Mouse (Mus musculus) brain, adult 2 months (tissue): Measurements from ENCODE around the gene Gm21970.

Experiments used
- DNase-seq: peaks from one replicate; pipeline ENCODE4 v3.0.0; 2011; ENCODE audit warnings: low read depth, low spot score

Gm21970 gene

GRCm38 (mm10) chr16:91391421-91391820 is at the start of gene Gm21970:
Gm21970 (plus strand) TSS chr16:91391721.
- DNase-seq = no peak

DNA sequence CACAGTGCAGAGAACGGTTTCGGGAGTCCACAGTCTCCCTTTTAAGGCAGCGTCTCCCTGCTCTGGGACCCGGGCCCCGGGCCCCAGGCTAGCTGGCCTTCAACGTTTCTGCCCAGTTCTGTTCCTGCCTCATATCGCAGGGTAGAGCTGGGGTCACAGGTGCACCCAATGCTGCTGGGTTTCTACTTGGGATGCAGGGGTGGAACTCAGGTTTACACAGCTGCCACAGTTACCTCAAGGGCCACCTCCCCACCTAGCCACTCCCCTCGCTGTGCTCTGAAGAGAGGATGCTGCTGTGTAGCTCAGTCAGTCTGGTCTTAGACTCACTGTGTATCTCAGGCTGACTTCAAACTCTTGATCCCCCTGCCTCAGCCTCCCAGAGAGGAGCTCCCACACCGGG is 45.0 kb upstream of the Gm21970 start:
- no peak for DNase-seq

DNA sequence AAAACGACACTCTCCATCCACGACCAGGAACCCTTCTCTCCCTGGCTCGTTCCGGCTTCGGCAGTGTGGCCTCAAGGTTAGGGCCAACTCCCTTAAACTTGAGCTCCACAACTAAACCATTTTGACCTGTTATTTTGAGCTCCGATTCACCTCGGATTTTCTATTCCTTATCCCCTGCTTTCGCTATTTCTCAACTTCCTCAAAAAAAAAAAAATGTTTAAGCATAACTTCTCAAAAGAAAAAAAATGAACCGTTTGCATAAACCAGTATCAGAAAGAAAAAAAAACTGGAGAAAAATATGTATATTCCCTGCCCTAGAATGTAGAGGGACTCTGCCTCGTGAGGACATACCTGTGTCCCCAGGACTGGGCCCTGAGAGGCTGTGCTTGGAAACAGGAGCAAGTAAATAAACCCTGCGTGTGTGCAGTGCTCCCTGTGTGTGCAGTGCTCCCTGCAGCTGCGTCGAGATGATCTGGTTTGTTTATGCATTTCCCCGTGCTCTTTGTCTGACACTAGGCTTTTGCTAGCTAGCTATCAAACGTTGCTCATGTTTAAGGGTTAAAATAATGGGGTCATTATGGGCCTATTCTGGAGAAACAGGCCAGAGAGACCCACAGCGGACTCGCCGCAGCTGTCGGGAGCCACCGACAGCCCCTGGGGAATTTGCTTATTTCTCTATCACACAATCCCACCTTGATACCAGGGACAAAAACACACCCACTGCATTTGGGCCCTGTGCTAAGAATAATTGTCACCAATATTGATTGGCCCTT is 43.8 kb upstream of the Gm21970 start:
- no peak for DNase-seq

GRCm38 (mm10) chr16:91348264-91348565 is 43.3 kb upstream of the Gm21970 start:
- no peak for DNase-seq

- no peak for DNase-seq
Observed at GRCm38 (mm10) chr16:91348588-91349330, 42.8 kb upstream of the Gm21970 start.

- peak; percentile 95 for DNase-seq
Observed at GRCm38 (mm10) chr16:91352084-91352562, 39.4 kb upstream of the Gm21970 start.

DNA sequence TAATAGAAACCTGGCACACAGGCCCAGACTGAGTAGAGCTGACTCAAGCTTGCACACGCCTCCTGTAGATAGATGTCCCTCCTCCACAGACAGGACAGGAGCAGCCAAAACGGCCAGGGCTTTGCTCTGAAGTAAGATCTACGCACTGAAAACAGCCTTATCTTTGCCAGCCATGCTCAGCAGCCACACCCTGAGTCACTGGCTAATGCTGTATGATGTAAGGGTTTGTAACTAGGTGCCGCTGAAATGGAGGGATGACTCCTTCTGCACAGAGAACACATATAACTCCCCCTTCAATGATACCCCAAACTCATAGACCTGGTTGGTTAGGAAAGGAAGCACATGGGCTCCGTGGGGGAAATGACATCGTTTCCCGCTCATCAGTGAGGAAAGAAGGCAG is 38.8 kb upstream of the Gm21970 start:
- no peak for DNase-seq

DNA sequence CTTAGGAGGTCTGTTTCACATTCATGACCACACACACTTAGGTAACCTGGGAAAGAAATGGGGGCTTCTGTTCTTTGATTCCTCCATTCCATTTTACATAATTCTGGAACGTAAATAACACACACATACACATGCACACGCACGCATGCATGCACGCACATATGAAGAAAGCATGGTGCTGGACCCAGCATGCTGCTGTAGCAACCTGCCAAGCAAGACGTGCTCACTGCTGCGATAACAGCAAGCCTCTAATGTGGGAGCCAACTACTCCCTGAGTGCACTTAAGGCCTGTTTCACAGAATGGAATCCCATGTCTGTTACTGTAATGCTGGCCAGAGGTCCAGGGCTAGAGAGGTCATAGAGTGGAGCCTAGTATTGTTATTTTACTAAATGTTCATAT is 38.3 kb upstream of the Gm21970 start:
- DNase-seq = no peak

GRCm38 (mm10) chr16:91353638-91354037 is 37.9 kb upstream of the Gm21970 start:
- DNase-seq = no peak

GRCm38 (mm10) chr16:91354599-91354998 is 36.9 kb upstream of the Gm21970 start:
- DNase-seq = peak; percentile 26

DNA sequence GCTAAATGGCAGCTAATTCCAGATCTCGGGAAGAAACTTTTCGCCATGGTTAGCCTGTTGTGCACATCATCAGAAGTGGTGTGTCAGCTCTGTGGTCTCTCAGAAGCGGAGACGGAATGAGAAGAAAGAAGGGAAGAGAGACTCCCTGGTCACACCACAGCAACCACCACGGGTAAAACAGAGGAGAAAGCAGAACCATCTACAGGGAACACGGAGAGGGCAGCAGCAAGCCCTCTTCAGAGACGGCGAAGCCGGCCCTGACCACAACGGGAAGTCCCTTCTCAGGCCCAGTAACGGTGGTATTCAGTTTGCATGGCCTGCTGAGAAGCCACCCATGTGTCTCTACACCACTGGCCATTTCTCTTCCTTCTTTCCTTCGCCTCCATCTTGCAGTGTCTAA is 36.4 kb upstream of the Gm21970 start:
- peak; percentile 47 for DNase-seq

- no peak for DNase-seq
Observed at GRCm38 (mm10) chr16:91356760-91357525, 34.6 kb upstream of the Gm21970 start.

- DNase-seq = no peak
Observed at GRCm38 (mm10) chr16:91357526-91357900, 34.0 kb upstream of the Gm21970 start.

DNA sequence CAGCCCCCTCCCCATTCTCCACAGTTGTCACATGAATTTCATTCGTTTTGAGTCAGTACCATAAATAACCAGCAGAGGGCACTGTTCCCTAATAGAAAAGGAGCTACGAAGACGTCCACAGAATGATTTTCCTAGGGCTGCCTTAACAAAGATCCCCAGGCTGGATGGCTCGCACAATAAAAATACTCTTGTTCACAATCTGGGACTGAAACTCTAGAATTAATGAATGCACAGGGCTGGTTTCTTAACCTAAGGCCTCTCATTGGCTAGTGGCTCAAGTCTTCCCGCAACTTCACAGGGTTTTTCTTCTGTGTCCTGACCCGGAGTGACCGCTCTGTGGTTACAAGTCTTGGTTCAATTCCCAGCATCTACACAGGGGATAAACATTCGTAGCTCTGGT is 33.0 kb upstream of the Gm21970 start:
- DNase-seq = peak; percentile 69

- DNase-seq = no peak
Observed at GRCm38 (mm10) chr16:91359531-91359930, 32.0 kb upstream of the Gm21970 start.

- no peak for DNase-seq
Observed at GRCm38 (mm10) chr16:91360162-91360561, 31.4 kb upstream of the Gm21970 start.

DNA sequence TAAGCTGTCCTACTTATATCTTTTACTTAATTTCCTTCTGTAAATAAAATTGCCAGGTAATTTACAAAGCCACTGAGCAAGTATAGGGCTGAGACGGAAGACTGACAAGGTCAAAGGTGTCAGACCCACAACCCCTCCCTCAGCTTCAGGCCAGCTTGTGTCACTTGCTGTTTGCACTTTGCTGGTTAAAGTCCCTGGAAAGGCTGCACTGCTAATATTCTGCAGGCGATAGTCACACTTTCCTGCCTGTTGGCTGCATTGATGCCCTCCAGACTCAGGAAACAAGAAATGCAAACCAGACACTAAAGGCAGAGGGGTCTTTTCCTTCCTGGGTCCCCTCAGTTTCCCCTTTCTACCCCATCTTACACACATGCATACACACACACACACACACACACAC is 29.5 kb upstream of the Gm21970 start:
- no peak for DNase-seq

DNA sequence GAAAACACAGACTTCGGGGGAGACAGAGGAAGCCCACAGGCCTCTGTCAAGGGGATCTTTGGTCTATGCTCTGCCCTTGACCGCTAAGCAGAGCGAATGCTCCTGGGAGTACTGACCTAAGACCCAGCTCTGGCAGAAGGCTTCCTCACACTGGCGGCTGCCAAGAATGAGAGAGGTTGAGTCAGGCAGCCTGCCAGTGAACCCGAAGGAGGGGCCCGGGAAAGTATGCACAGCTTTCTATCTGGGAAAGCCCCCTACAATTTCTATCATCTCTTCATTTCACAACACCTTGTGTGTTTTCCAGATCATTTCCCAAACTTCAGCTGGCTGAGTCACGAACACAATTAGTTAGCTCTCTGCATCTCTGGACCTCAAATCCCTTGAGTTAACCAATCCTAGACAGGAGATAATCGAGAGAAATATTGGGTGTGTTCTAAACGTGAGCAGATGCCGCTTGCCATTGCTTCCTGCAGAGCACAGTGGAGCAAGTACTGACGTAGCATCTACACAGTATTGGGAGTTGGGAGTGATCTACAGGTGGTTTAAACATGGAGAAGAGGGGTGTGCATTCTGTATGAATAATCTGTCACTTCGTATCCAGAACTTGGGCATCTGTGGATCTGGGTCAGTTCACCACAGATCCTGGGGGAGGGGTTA is 28.8 kb upstream of the Gm21970 start:
- DNase-seq = no peak

DNA sequence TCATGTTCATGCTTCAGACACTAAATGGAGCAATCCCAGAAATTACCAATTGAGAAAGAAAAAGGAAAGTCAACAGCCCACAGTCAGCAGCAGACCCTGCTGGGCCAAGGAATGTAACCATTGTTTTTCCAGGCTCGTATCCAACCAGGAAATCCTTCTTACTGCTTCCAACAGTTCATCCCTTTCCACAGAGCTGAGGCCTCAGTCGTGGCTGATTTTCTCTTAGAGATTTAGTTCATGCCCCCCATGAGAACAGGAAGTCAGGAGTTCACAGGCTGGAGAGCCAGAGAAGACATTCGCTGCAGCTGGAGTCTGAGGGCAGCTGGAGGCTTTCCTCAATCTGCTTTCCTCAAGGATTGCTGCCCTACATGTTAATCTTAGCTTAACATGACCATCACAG is 28.0 kb upstream of the Gm21970 start:
- DNase-seq = no peak

DNA sequence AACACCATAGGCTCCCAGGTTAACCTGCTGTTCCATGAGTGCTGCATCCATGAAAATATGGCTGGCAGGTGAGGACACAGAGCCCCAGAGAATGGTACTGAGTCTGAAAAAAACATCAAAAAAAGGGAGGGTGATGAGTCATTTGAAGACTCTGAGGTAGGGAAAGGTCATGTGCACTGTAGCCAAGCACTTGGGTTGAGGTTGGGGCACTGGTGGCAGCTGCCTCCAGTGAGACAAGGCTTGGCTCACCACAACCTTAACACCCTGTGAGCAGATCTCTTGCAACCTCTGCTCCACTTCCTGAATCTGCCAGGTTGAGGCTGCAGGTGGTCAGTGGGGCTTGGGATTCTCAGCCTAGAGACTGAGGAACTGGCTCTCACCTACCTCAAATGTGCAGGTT is 25.0 kb upstream of the Gm21970 start:
- DNase-seq = no peak

- DNase-seq = no peak
Observed at GRCm38 (mm10) chr16:91367066-91367465, 24.5 kb upstream of the Gm21970 start.
